Mouse (Mus musculus): Measurements from ENCODE around the gene Ergic2. TPM values are rescaled to one million over a fixed set of nuclear protein-coding genes. Genes with fewer than 3 reads are reported as not detected.
"Not testable (repeated sequence)": the region's sequence is repeated elsewhere in the genome, so short reads cannot be mapped to it uniquely, and the experiment has no call there.

Ergic2 gene
- polyA plus RNA-seq, 1 experiment from 2014 or later, result 245 TPM

- Histone ChIP-seq H3K36me3 (ENCODE audit: control insufficient read depth, insufficient read depth, low read length) (peaks cover 61% of the 10 kb centered on the region), H3K27me3 (ENCODE audit: control insufficient read depth, insufficient read depth, low read length) (no peaks in the 10 kb centered on the region), H3K4me2 (replicated peaks; ENCODE audit: low read depth, low read length) (no peak overlapping the region), H3K4me1 (ENCODE audit: control insufficient read depth, insufficient read depth, low read length) (no peaks in the 10 kb centered on the region), H3K9ac (ENCODE audit: low read depth, low read length) (no peak overlapping the region), H3K4me3 (ENCODE audit: low read length) (no peak overlapping the region), H3K9me3 (ENCODE audit: control insufficient read depth, low read length) (no peaks in the 10 kb centered on the region), H3K27ac (ENCODE audit: low read depth, low read length) (no peak overlapping the region)
- WGBS, result 86% methylated on average over 6 of the region's 6 CpGs
- no peak for ATAC-seq (ENCODE audit: low FRiP score, low TSS enrichment)
Observed at GRCm38 (mm10) chr6:148193972-148194701, 18.0 kb downstream of the Ergic2 start.

DNA sequence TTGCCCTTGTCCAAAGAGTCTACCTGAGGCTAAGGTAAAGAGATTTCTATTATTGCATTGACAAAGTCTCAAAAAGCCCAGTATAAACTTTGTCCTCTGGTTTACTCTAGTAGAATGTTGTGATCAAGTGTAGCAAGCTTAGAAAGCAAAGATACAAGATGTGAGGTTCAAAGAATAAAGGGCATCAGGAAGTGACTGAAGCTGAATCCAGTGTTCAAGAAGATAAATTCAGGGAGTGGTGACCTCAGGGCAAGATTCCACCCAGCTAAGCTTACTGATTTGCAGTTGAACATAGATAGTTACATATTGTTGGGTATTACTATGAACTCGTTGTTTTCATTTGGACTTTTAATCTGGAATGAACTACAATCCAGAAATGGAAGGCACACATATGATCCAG, 26.5 kb downstream of the Ergic2 start:
- no peaks in the 10 kb centered on the region for H3K27me3 ChIP-seq (ENCODE audit: control insufficient read depth, insufficient read depth, low read length)
- 91% methylated on average over 1 of the region's 1 CpGs for WGBS
- H3K4me2 ChIP-seq (replicated peaks; ENCODE audit: low read depth, low read length), result no peak overlapping the region
- no peak overlapping the region for H3K27ac ChIP-seq (ENCODE audit: low read depth, low read length)
- H3K9ac ChIP-seq (ENCODE audit: low read depth, low read length), result no peak overlapping the region
- H3K4me1 ChIP-seq (ENCODE audit: control insufficient read depth, insufficient read depth, low read length), result no peaks in the 10 kb centered on the region
- no peak overlapping the region for H3K4me3 ChIP-seq (ENCODE audit: low read length)
- no peaks in the 10 kb centered on the region for H3K9me3 ChIP-seq (ENCODE audit: control insufficient read depth, low read length)
- H3K36me3 ChIP-seq (ENCODE audit: control insufficient read depth, insufficient read depth, low read length), result peaks cover 81% of the 10 kb centered on the region
- no peak for ATAC-seq (ENCODE audit: low FRiP score, low TSS enrichment)

DNA sequence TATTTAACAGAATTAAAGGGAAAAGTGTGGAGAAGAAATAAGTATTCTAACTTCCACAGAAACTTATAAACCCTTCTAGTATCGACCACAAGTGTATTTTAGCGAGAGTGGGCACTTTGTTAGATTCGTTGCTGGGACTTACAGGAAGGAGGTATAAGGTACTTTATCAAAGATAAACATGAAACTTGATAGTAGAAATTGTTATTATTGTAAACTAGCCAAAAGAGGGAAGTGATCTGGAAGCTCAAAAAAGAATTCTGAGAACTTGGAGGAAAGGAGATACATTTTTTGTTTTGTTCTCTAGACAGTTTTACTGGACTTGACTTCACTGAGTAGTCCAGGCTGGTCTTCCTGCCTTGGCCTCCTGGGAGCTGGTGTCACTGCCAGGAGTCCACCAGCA, 39.3 kb downstream of the Ergic2 start:
- H3K36me3 ChIP-seq (ENCODE audit: control insufficient read depth, insufficient read depth, low read length), result no peaks in the 10 kb centered on the region
- no peak overlapping the region for H3K4me2 ChIP-seq (replicated peaks; ENCODE audit: low read depth, low read length)
- no peak for ATAC-seq (ENCODE audit: low FRiP score, low TSS enrichment)
- H3K4me1 ChIP-seq (ENCODE audit: control insufficient read depth, insufficient read depth, low read length), result no peaks in the 10 kb centered on the region
- peaks cover 3% of the 10 kb centered on the region; the same call in 1 of the 2 replicates for H3K9me3 ChIP-seq (ENCODE audit: control insufficient read depth, low read length)
- no peak overlapping the region for H3K4me3 ChIP-seq (ENCODE audit: low read length)
- no peak overlapping the region for H3K9ac ChIP-seq (ENCODE audit: low read depth, low read length)
- H3K27me3 ChIP-seq (ENCODE audit: control insufficient read depth, insufficient read depth, low read length), result no peaks in the 10 kb centered on the region
- WGBS, result 63% methylated on average over 3 of the region's 3 CpGs
- no peak overlapping the region for H3K27ac ChIP-seq (ENCODE audit: low read depth, low read length)

- H3K9me3 ChIP-seq (ENCODE audit: control insufficient read depth, low read length); ATAC-seq (ENCODE audit: low FRiP score, low TSS enrichment); H3K27me3 ChIP-seq (ENCODE audit: control insufficient read depth, insufficient read depth, low read length); H3K4me1 ChIP-seq (ENCODE audit: control insufficient read depth, insufficient read depth, low read length); H3K9ac ChIP-seq (ENCODE audit: low read depth, low read length); H3K4me2 ChIP-seq (replicated peaks; ENCODE audit: low read depth, low read length); H3K36me3 ChIP-seq (ENCODE audit: control insufficient read depth, insufficient read depth, low read length); H3K4me3 ChIP-seq (ENCODE audit: low read length); H3K27ac ChIP-seq (ENCODE audit: low read depth, low read length): not testable (repeated sequence)
- 65% methylated on average over 4 of the region's 4 CpGs for WGBS
Observed at GRCm38 (mm10) chr6:148152305-148152704, 59.9 kb downstream of the Ergic2 start.

DNA sequence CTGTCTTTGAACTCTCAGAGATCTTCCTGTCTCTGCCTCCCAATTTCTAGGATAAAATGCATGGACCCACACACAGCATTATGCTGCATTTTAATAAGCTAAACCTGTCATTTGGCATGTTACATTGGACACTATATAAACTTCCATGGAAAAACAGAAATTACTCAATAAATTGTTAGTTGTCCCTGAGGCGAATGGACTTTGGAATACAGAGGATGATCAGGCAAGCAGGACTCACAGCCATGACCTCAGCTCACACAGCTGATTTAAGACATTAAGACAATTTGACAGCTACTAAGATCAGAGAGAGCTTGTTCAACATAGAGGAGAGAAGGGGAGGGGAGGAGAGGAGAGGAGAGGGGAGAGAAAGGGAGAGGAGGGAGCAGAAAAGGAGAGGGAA, 69.8 kb downstream of the Ergic2 start:
- no peaks in the 10 kb centered on the region for H3K27me3 ChIP-seq (ENCODE audit: control insufficient read depth, insufficient read depth, low read length)
- no peak overlapping the region for H3K4me3 ChIP-seq (ENCODE audit: low read length)
- no peak overlapping the region for H3K9ac ChIP-seq (ENCODE audit: low read depth, low read length)
- no peak overlapping the region for H3K4me2 ChIP-seq (replicated peaks; ENCODE audit: low read depth, low read length)
- ATAC-seq (ENCODE audit: low FRiP score, low TSS enrichment), result no peak
- whole genome bisulfite sequencing, result 91% methylated on average over 1 of the region's 1 CpGs
- 0 out of 2 replicates have a peak, but pooled peaks cover 3% of the 10 kb centered on the region for H3K9me3 ChIP-seq (ENCODE audit: control insufficient read depth, low read length)
- no peak overlapping the region for H3K27ac ChIP-seq (ENCODE audit: low read depth, low read length)
- no peaks in the 10 kb centered on the region for H3K4me1 ChIP-seq (ENCODE audit: control insufficient read depth, insufficient read depth, low read length)
- H3K36me3 ChIP-seq (ENCODE audit: control insufficient read depth, insufficient read depth, low read length), result no peaks in the 10 kb centered on the region

GRCm38 (mm10) chr6:148141874-148142273, 70.3 kb downstream of the Ergic2 start:
- no peaks in the 10 kb centered on the region for H3K4me1 ChIP-seq (ENCODE audit: control insufficient read depth, insufficient read depth, low read length)
- H3K9me3 ChIP-seq (ENCODE audit: control insufficient read depth, low read length), result 0 out of 2 replicates have a peak, but pooled peaks cover 3% of the 10 kb centered on the region
- no peaks in the 10 kb centered on the region for H3K36me3 ChIP-seq (ENCODE audit: control insufficient read depth, insufficient read depth, low read length)
- H3K4me2 ChIP-seq (replicated peaks; ENCODE audit: low read depth, low read length), result no peak overlapping the region
- H3K4me3 ChIP-seq (ENCODE audit: low read length), result no peak overlapping the region
- no peak for ATAC-seq (ENCODE audit: low FRiP score, low TSS enrichment)
- no peak overlapping the region for H3K27ac ChIP-seq (ENCODE audit: low read depth, low read length)
- H3K27me3 ChIP-seq (ENCODE audit: control insufficient read depth, insufficient read depth, low read length), result no peaks in the 10 kb centered on the region
- WGBS, result 82% methylated on average over 5 of the region's 5 CpGs
- H3K9ac ChIP-seq (ENCODE audit: low read depth, low read length), result no peak overlapping the region

GRCm38 (mm10) chr6:148139288-148139995, 72.7 kb downstream of the Ergic2 start:
- Histone ChIP-seq H3K9ac (ENCODE audit: low read depth, low read length) (no peak overlapping the region), H3K4me1 (ENCODE audit: control insufficient read depth, insufficient read depth, low read length) (no peaks in the 10 kb centered on the region), H3K4me2 (replicated peaks; ENCODE audit: low read depth, low read length) (no peak overlapping the region), H3K27me3 (ENCODE audit: control insufficient read depth, insufficient read depth, low read length) (no peaks in the 10 kb centered on the region), H3K36me3 (ENCODE audit: control insufficient read depth, insufficient read depth, low read length) (no peaks in the 10 kb centered on the region), H3K9me3 (ENCODE audit: control insufficient read depth, low read length) (0 out of 2 replicates have a peak, but pooled peaks cover 3% of the 10 kb centered on the region), H3K27ac (ENCODE audit: low read depth, low read length) (no peak overlapping the region), H3K4me3 (ENCODE audit: low read length) (no peak overlapping the region)
- ATAC-seq (ENCODE audit: low FRiP score, low TSS enrichment), result no peak
- WGBS, result 88% methylated on average over 6 of the region's 6 CpGs

- no peak overlapping the region for H3K9ac ChIP-seq (ENCODE audit: low read depth, low read length)
- H3K27me3 ChIP-seq (ENCODE audit: control insufficient read depth, insufficient read depth, low read length), result no peaks in the 10 kb centered on the region
- 32% methylated on average over 9 of the region's 9 CpGs for WGBS
- no peak overlapping the region for H3K27ac ChIP-seq (ENCODE audit: low read depth, low read length)
- no peak overlapping the region for H3K4me3 ChIP-seq (ENCODE audit: low read length)
- no peaks in the 10 kb centered on the region for H3K9me3 ChIP-seq (ENCODE audit: control insufficient read depth, low read length)
- H3K4me1 ChIP-seq (ENCODE audit: control insufficient read depth, insufficient read depth, low read length), result no peaks in the 10 kb centered on the region
- no peaks in the 10 kb centered on the region for H3K36me3 ChIP-seq (ENCODE audit: control insufficient read depth, insufficient read depth, low read length)
- peak; percentile 80 for ATAC-seq (ENCODE audit: low FRiP score, low TSS enrichment)
- H3K4me2 ChIP-seq (replicated peaks; ENCODE audit: low read depth, low read length), result no peak overlapping the region
Observed at GRCm38 (mm10) chr6:148135769-148136382, 76.3 kb downstream of the Ergic2 start.

GRCm38 (mm10) chr6:148133536-148133935, 78.6 kb downstream of the Ergic2 start:
- ATAC-seq (ENCODE audit: low FRiP score, low TSS enrichment), result no peak
- H3K9me3 ChIP-seq (ENCODE audit: control insufficient read depth, low read length), result no peaks in the 10 kb centered on the region
- H3K4me2 ChIP-seq (replicated peaks; ENCODE audit: low read depth, low read length), result no peak overlapping the region
- no peak overlapping the region for H3K4me3 ChIP-seq (ENCODE audit: low read length)
- H3K4me1 ChIP-seq (ENCODE audit: control insufficient read depth, insufficient read depth, low read length), result no peaks in the 10 kb centered on the region
- no peaks in the 10 kb centered on the region for H3K27me3 ChIP-seq (ENCODE audit: control insufficient read depth, insufficient read depth, low read length)
- no peak overlapping the region for H3K9ac ChIP-seq (ENCODE audit: low read depth, low read length)
- H3K36me3 ChIP-seq (ENCODE audit: control insufficient read depth, insufficient read depth, low read length), result no peaks in the 10 kb centered on the region
- no peak overlapping the region for H3K27ac ChIP-seq (ENCODE audit: low read depth, low read length)
